Mouse (Mus musculus) thymus, adult 2 months (tissue): Measurements from ENCODE around the gene H13.

Experiments
- CTCF ChIP-seq: fragments of 200-500 bp; IDR thresholded peaks from 2 replicates; pipeline ENCODE4 v1.5.1; 2012; ENCODE audit warnings: mild to moderate bottlenecking, control low read depth, low read length, moderate library complexity, borderline replicate concordance; ENCODE audit not compliant: control insufficient read depth, poor library complexity, insufficient read depth; ENCODE audit errors: extremely low read depth
- POLR2A ChIP-seq: fragments of 200-500 bp; IDR thresholded peaks from 2 replicates; pipeline ENCODE4 v1.6.1; 2012; ENCODE audit warnings: mild to moderate bottlenecking, low read length, control low read depth, moderate library complexity; ENCODE audit not compliant: control insufficient read depth, poor library complexity, insufficient read depth; ENCODE audit errors: extremely low read depth

- no peak for TF ChIP-seq CTCF
- no peak for TF ChIP-seq POLR2A
Observed at GRCm38 (mm10) chr2:152729013-152729635, 59.9 kb downstream of the H13 start.
